Mouse (Mus musculus) T-helper 2 cell (primary cell): ENCODE data around the gene Tnrc6b.

Experiments used
- in situ Hi-C: fragments of 300-600 bp; cut with MboI, MseI; formaldehyde crosslinking; loops from one replicate; pipeline ENCODE4 v1.15.1; 2025; ENCODE audit warnings: high pct_unique_total_duplicates

Tnrc6b gene

GRCm38 (mm10) chr15:80949431-80949830 lies 238.3 kb downstream of the Tnrc6b start:
- in situ Hi-C loops: no loop called here

GRCm38 (mm10) chr15:80950055-80950454 lies 238.9 kb downstream of the Tnrc6b start:
- in situ Hi-C loops: loop anchor here (5.0 kb wide), 1 partner anchor 238 kb away; the partner anchor contains the start of gene Tnrc6b

GRCm38 (mm10) chr15:80953971-80954370 lies 242.9 kb downstream of the Tnrc6b start:
- in situ Hi-C loops: loop anchor here (5.0 kb wide), 1 partner anchor 242 kb away; the partner anchor contains the start of gene Tnrc6b

GRCm38 (mm10) chr15:80954861-80955260 lies 243.7 kb downstream of the Tnrc6b start:
- in situ Hi-C loops: loop anchor here (5.0 kb wide), 1 partner anchor 243 kb away; the partner anchor contains the start of gene Tnrc6b

GRCm38 (mm10) chr15:80955836-80956438 lies 244.8 kb downstream of the Tnrc6b start:
- in situ Hi-C loops: no loop called here

- in situ Hi-C loops: no loop called here
These were observed 258.3 kb downstream of the Tnrc6b start for GRCm38 (mm10) chr15:80969371-80969770.

GRCm38 (mm10) chr15:80974311-80974710 lies 263.2 kb downstream of the Tnrc6b start:
- in situ Hi-C loops: no loop called here

- in situ Hi-C loops: no loop called here
These were observed 264.6 kb downstream of the Tnrc6b start for GRCm38 (mm10) chr15:80975666-80976065.

GRCm38 (mm10) chr15:80977620-80978334 lies 266.7 kb downstream of the Tnrc6b start, which contains the start of gene Sgsm3:
Sgsm3 (plus strand) TSS chr15:80977765.
- in situ Hi-C loops: no loop called here

GRCm38 (mm10) chr15:80979611-80980010 lies 268.5 kb downstream of the Tnrc6b start:
- in situ Hi-C loops: no loop called here

GRCm38 (mm10) chr15:80981176-80981575 lies 270.1 kb downstream of the Tnrc6b start:
- in situ Hi-C loops: no loop called here

- in situ Hi-C loops: no loop called here
These were observed 272.2 kb downstream of the Tnrc6b start for GRCm38 (mm10) chr15:80983264-80983663.

GRCm38 (mm10) chr15:80988331-80988730 lies 277.2 kb downstream of the Tnrc6b start:
- in situ Hi-C loops: no loop called here

GRCm38 (mm10) chr15:80989712-80990111 lies 278.6 kb downstream of the Tnrc6b start:
- in situ Hi-C loops: loop anchor here (5.0 kb wide), 1 partner anchor 553 kb away; no protein-coding TSS in a partner anchor
